Mouse (Mus musculus) testis, postnatal 14 days (tissue): ENCODE data around the gene Mapkap1.

ENCODE experiments used
- DNase-seq: peaks from one replicate; pipeline ENCODE4 v3.0.0; 2021; ENCODE audit warnings: low spot score

Gene Mapkap1

GRCm38 (mm10) chr2:34531801-34532298, 125.3 kb downstream of the Mapkap1 start:
- no peak for DNase-seq

- no peak for DNase-seq
Observed at GRCm38 (mm10) chr2:34532394-34532793, 125.8 kb downstream of the Mapkap1 start.

GRCm38 (mm10) chr2:34533281-34533680, 126.7 kb downstream of the Mapkap1 start:
- no peak for DNase-seq

GRCm38 (mm10) chr2:34534996-34535395, 128.4 kb downstream of the Mapkap1 start:
- no peak for DNase-seq

- DNase-seq = no peak
Observed at GRCm38 (mm10) chr2:34537356-34537755, 130.8 kb downstream of the Mapkap1 start.

- DNase-seq = no peak
Observed at GRCm38 (mm10) chr2:34543581-34543980, 137.0 kb downstream of the Mapkap1 start.

GRCm38 (mm10) chr2:34544021-34544420, 137.4 kb downstream of the Mapkap1 start:
- DNase-seq = no peak

GRCm38 (mm10) chr2:34544646-34545395, 138.2 kb downstream of the Mapkap1 start:
- DNase-seq = no peak

GRCm38 (mm10) chr2:34546176-34546677, 139.7 kb downstream of the Mapkap1 start:
- no peak for DNase-seq

- no peak for DNase-seq
Observed at GRCm38 (mm10) chr2:34547516-34547915, 140.9 kb downstream of the Mapkap1 start.

- DNase-seq = no peak
Observed at GRCm38 (mm10) chr2:34548961-34549360, 142.4 kb downstream of the Mapkap1 start.

- DNase-seq = no peak
Observed at GRCm38 (mm10) chr2:34549469-34549868, 142.9 kb downstream of the Mapkap1 start.

GRCm38 (mm10) chr2:34552772-34553171, 146.2 kb downstream of the Mapkap1 start:
- no peak for DNase-seq

GRCm38 (mm10) chr2:34553580-34554231, 147.1 kb downstream of the Mapkap1 start:
- no peak for DNase-seq

- no peak for DNase-seq
Observed at GRCm38 (mm10) chr2:34560146-34560545, 153.6 kb downstream of the Mapkap1 start.

- no peak for DNase-seq
Observed at GRCm38 (mm10) chr2:34563089-34563694, 156.6 kb downstream of the Mapkap1 start.

GRCm38 (mm10) chr2:34563865-34564264, 157.3 kb downstream of the Mapkap1 start:
- no peak for DNase-seq

- peak; percentile 35 for DNase-seq
Observed at GRCm38 (mm10) chr2:34566146-34566545, 159.6 kb downstream of the Mapkap1 start.

GRCm38 (mm10) chr2:34566601-34567000, 160.0 kb downstream of the Mapkap1 start:
- DNase-seq = no peak

GRCm38 (mm10) chr2:34569131-34569530, 162.6 kb downstream of the Mapkap1 start:
- peak; percentile 60 for DNase-seq

GRCm38 (mm10) chr2:34570378-34570777, 163.8 kb downstream of the Mapkap1 start:
- peak; percentile 41 for DNase-seq

- DNase-seq = no peak
Observed at GRCm38 (mm10) chr2:34571096-34571495, 164.5 kb downstream of the Mapkap1 start.

GRCm38 (mm10) chr2:34573073-34573472, 166.5 kb downstream of the Mapkap1 start:
- DNase-seq = no peak
